Mouse (Mus musculus): ENCODE measurements around the gene Fam129a.

- TF ChIP-seq CTCF (IDR thresholded peaks at IDR 0.05; ENCODE audit: insufficient read depth, low read length): no peak
- no peak for TF ChIP-seq POLR2A (IDR thresholded peaks at IDR 0.05; ENCODE audit: borderline replicate concordance, extremely low read depth, low read depth, low read length)
These were observed 125.8 kb downstream of the Fam129a start for GRCm38 (mm10) chr1:151696751-151697150.
